Mouse (Mus musculus) liver, embryonic 15.5 days (tissue): Measurements from ENCODE around the gene Col19a1. TPM values are rescaled to one million over a fixed set of nuclear protein-coding genes. Genes with fewer than 3 reads are reported as not detected.
A peak's percentile ranks its signal among the peaks of the same experiment; 100 is the strongest.
"Not testable (repeated sequence)": the region's sequence is repeated elsewhere in the genome, so short reads cannot be mapped to it uniquely, and the experiment has no call there.

Experiments used
- ATAC-seq: fragments of 200-750 bp; cut with Nextera tagmentation; 2 replicates; pipeline ENCODE4 v1.8.0; 2017; ENCODE audit warnings: moderate number of reproducible peaks, mild to moderate bottlenecking, moderate library complexity; ENCODE audit not compliant: insufficient read depth
- H3K27ac ChIP-seq: fragments of 300-500 bp; sonication (generic); replicated peaks from 2 replicates; pipeline ENCODE4 v1.5.1; 2015; ENCODE audit warnings: mild to moderate bottlenecking, inconsistent platforms
- H3K27me3 ChIP-seq: fragments of 300-500 bp; sonication (generic); 2 replicates; pipeline ENCODE4 v1.6.1; 2015; ENCODE audit warnings: mild to moderate bottlenecking, inconsistent platforms
- H3K36me3 ChIP-seq: fragments of 300-500 bp; sonication (generic); replicated peaks from 2 replicates; pipeline ENCODE4 v1.6.1; 2015; ENCODE audit warnings: moderate library complexity, mild to moderate bottlenecking, inconsistent platforms
- H3K4me1 ChIP-seq: fragments of 300-500 bp; sonication (generic); replicated peaks from 2 replicates; pipeline ENCODE4 v1.6.1; 2015; ENCODE audit warnings: inconsistent platforms
- H3K4me2 ChIP-seq: fragments of 300-500 bp; sonication (generic); 2 replicates; pipeline ENCODE4 v1.6.1; 2015; ENCODE audit warnings: moderate library complexity, mild to moderate bottlenecking, inconsistent platforms
- H3K4me3 ChIP-seq: fragments of 300-500 bp; sonication (generic); replicated peaks from 2 replicates; pipeline ENCODE4 v1.5.1; 2015; ENCODE audit warnings: mild to moderate bottlenecking, inconsistent platforms
- H3K9ac ChIP-seq: fragments of 300-500 bp; sonication (generic); 2 replicates; pipeline ENCODE4 v1.6.1; 2015; ENCODE audit warnings: moderate library complexity, mild to moderate bottlenecking, inconsistent platforms
- H3K9me3 ChIP-seq: fragments of 300-500 bp; sonication (generic); replicated peaks from 2 replicates; pipeline ENCODE4 v1.6.1; 2016; ENCODE audit warnings: inconsistent platforms
- WGBS: fragments of 180-500 bp; shearing (Covaris S2); methylation state at CpG from one replicate; pipeline ENCODE4 v1.1.7; 2015; ENCODE audit warnings: mixed read lengths; ENCODE audit not compliant: insufficient replicate concordance; 5-methylcytosine and 5-hydroxymethylcytosine counted together
- polyA plus RNA-seq: library from polyadenylated mRNA; unstranded; fragments of >200 nt; fragmentation: Nextera tagmentation; extraction: Ambion mirVana; gene quantifications from 2 replicates; pipeline ENCODE4 v1.2.1, GENCODE M21; 2015

Gene Col19a1
- 0.03 and 0.07 TPM in 2 replicates for polyA plus RNA-seq

GRCm38 (mm10) chr1:24587141-24587541 lies at the start of gene Col19a1:
Col19a1 (minus strand) TSS chr1:24587472.
- H3K4me1 ChIP-seq, result no peaks in the 10 kb centered on the region
- peak within 1 kb of the TSS; percentile 23 for H3K4me3 ChIP-seq
- 3% methylated on average over 22 of the region's 22 CpGs for WGBS
- no peak within 1 kb of the TSS for H3K9ac ChIP-seq
- H3K36me3 ChIP-seq, result no peaks in the 10 kb centered on the region
- ATAC-seq, result no peak
- no peaks in the 10 kb centered on the region for H3K9me3 ChIP-seq
- peak within 1 kb of the TSS; percentile 41 for H3K4me2 ChIP-seq
- H3K27ac ChIP-seq, result no peak within 1 kb of the TSS
- peaks cover 36% of the 10 kb centered on the region for H3K27me3 ChIP-seq

GRCm38 (mm10) chr1:24633553-24634132 lies 46.4 kb upstream of the Col19a1 start:
- 25% methylated on average over 14 of the region's 14 CpGs for WGBS
- Histone ChIP-seq H3K27me3 (no peaks in the 10 kb centered on the region), H3K9me3 (no peaks in the 10 kb centered on the region), H3K36me3 (no peaks in the 10 kb centered on the region), H3K4me1 (no peaks in the 10 kb centered on the region), H3K27ac (no peak overlapping the region), H3K4me2 (no peak overlapping the region), H3K9ac (no peak overlapping the region), H3K4me3 (no peak overlapping the region)
- ATAC-seq, result no peak

- H3K9ac ChIP-seq, H3K9me3 ChIP-seq, ATAC-seq, H3K4me1 ChIP-seq, H3K27ac ChIP-seq, H3K4me3 ChIP-seq, H3K36me3 ChIP-seq, H3K4me2 ChIP-seq, H3K27me3 ChIP-seq: not testable (repeated sequence)
- 0% methylated on average over 2 of the region's 2 CpGs for WGBS
These were observed 25.3 kb upstream of the Col19a1 start for GRCm38 (mm10) chr1:24612556-24612955.

- no peaks in the 10 kb centered on the region for H3K9me3 ChIP-seq
- no peaks in the 10 kb centered on the region for H3K4me1 ChIP-seq
- no peak for ATAC-seq
- H3K4me3 ChIP-seq, result no peak overlapping the region
- no peaks in the 10 kb centered on the region for H3K36me3 ChIP-seq
- H3K27ac ChIP-seq, result no peak overlapping the region
- H3K4me2 ChIP-seq, result no peak overlapping the region
- H3K27me3 ChIP-seq, result no peaks in the 10 kb centered on the region
- WGBS, result 79% methylated on average over 19 of the region's 19 CpGs
- H3K9ac ChIP-seq, result no peak overlapping the region
These were observed 7.8 kb upstream of the Col19a1 start for GRCm38 (mm10) chr1:24595096-24595495.

GRCm38 (mm10) chr1:24586370-24587140 lies 717 bp downstream of the Col19a1 start:
- 2% methylated on average over 72 of the region's 72 CpGs for WGBS
- Histone ChIP-seq H3K27ac (no peak overlapping the region), H3K4me3 (peak overlapping the region; percentile 23), H3K4me1 (no peaks in the 10 kb centered on the region), H3K27me3 (peaks cover 36% of the 10 kb centered on the region), H3K36me3 (no peaks in the 10 kb centered on the region), H3K9ac (no peak overlapping the region), H3K9me3 (no peaks in the 10 kb centered on the region), H3K4me2 (peak overlapping the region; percentile 41)
- ATAC-seq, result no peak

GRCm38 (mm10) chr1:24572602-24573001 lies 14.7 kb downstream of the Col19a1 start:
- Histone ChIP-seq H3K36me3 (no peaks in the 10 kb centered on the region), H3K9me3 (no peaks in the 10 kb centered on the region), H3K4me1 (no peaks in the 10 kb centered on the region), H3K4me2 (no peak overlapping the region), H3K4me3 (no peak overlapping the region), H3K27me3 (no peaks in the 10 kb centered on the region), H3K9ac (no peak overlapping the region), H3K27ac (no peak overlapping the region)
- WGBS, result 24% methylated on average over 8 of the region's 8 CpGs
- no peak for ATAC-seq

GRCm38 (mm10) chr1:24564113-24564512 lies 23.2 kb downstream of the Col19a1 start:
- no peaks in the 10 kb centered on the region for H3K4me1 ChIP-seq
- H3K27me3 ChIP-seq, result no peaks in the 10 kb centered on the region
- H3K4me2 ChIP-seq, result no peak overlapping the region
- no peak overlapping the region for H3K27ac ChIP-seq
- no peak for ATAC-seq
- WGBS, result 38% methylated on average over 2 of the region's 2 CpGs
- no peaks in the 10 kb centered on the region for H3K36me3 ChIP-seq
- no peaks in the 10 kb centered on the region for H3K9me3 ChIP-seq
- H3K4me3 ChIP-seq, result no peak overlapping the region
- H3K9ac ChIP-seq, result no peak overlapping the region

- no peak for ATAC-seq
- H3K4me3 ChIP-seq, result no peak overlapping the region
- no peaks in the 10 kb centered on the region for H3K36me3 ChIP-seq
- WGBS, result 55% methylated on average over 10 of the region's 10 CpGs
- no peak overlapping the region for H3K4me2 ChIP-seq
- no peaks in the 10 kb centered on the region for H3K9me3 ChIP-seq
- H3K27me3 ChIP-seq, result no peaks in the 10 kb centered on the region
- no peak overlapping the region for H3K9ac ChIP-seq
- no peaks in the 10 kb centered on the region for H3K4me1 ChIP-seq
- H3K27ac ChIP-seq, result no peak overlapping the region
These were observed 29.3 kb downstream of the Col19a1 start for GRCm38 (mm10) chr1:24558005-24558404.

- no peak for ATAC-seq
- H3K27ac ChIP-seq, result no peak overlapping the region
These were observed 33.8 kb downstream of the Col19a1 start for GRCm38 (mm10) chr1:24553462-24553861.

GRCm38 (mm10) chr1:24550560-24551280 lies 36.6 kb downstream of the Col19a1 start:
- Histone ChIP-seq H3K4me3 (no peak overlapping the region), H3K27ac (no peak overlapping the region), H3K9ac (no peak overlapping the region), H3K4me2 (no peak overlapping the region), H3K9me3 (no peaks in the 10 kb centered on the region), H3K4me1 (no peaks in the 10 kb centered on the region), H3K36me3 (no peaks in the 10 kb centered on the region), H3K27me3 (no peaks in the 10 kb centered on the region)
- no peak for ATAC-seq
- WGBS, result 58% methylated on average over 18 of the region's 18 CpGs

More at GRCm38 (mm10) chr1:24553462-24553861, 33.8 kb downstream of the Col19a1 start:
- 32% methylated on average over 4 of the region's 4 CpGs for WGBS
- H3K36me3 ChIP-seq, result no peaks in the 10 kb centered on the region
- H3K4me1 ChIP-seq, result no peaks in the 10 kb centered on the region
- no peaks in the 10 kb centered on the region for H3K27me3 ChIP-seq
- H3K9ac ChIP-seq, result no peak overlapping the region
- H3K4me2 ChIP-seq, result no peak overlapping the region
- no peaks in the 10 kb centered on the region for H3K9me3 ChIP-seq
- H3K4me3 ChIP-seq, result no peak overlapping the region

- ATAC-seq, result no peak
- WGBS, result 49% methylated on average over 10 of the region's 10 CpGs
- Histone ChIP-seq H3K4me3 (no peak overlapping the region), H3K27ac (no peak overlapping the region), H3K9ac (no peak overlapping the region), H3K27me3 (no peaks in the 10 kb centered on the region), H3K4me2 (no peak overlapping the region), H3K36me3 (no peaks in the 10 kb centered on the region), H3K9me3 (no peaks in the 10 kb centered on the region), H3K4me1 (no peaks in the 10 kb centered on the region)
These were observed 37.2 kb downstream of the Col19a1 start for GRCm38 (mm10) chr1:24550031-24550430.
